Mouse (Mus musculus): ENCODE measurements at regions not wholly inside any gene's neighbourhood (a gene's known extent, or its start where the extent isn't known, plus 50 kb on each side); places are given as distances from the start of the nearest gene placed in this dataset.

GRCm38 (mm10) chr7:136531301-136531700 lies 363.1 kb upstream of the Mgmt start:
- Histone ChIP-seq H3K9me3 (replicated peaks; ENCODE audit: insufficient read depth, low read length) (no peaks in the 10 kb centered on the region), H3K9ac (ENCODE audit: control insufficient read depth, low read depth, low read length, poor library complexity, severe bottlenecking) (no peak overlapping the region), H3K36me3 (ENCODE audit: control insufficient read depth in 1 of 2, insufficient read depth in 2 of 2, low read length in 2 of 2) (no peaks in the 10 kb centered on the region), H3K4me3 (ENCODE audit: control insufficient read depth in 1 of 2, insufficient read depth in 1 of 2, low read depth in 2 of 2, low read length in 2 of 2) (no peak overlapping the region), H3K27ac (ENCODE audit: control insufficient read depth, low read depth, low read length) (no peak overlapping the region), H3K27me3 (ENCODE audit: control insufficient read depth in 1 of 2, insufficient read depth in 2 of 2, low read length in 2 of 2) (no peaks in the 10 kb centered on the region), H3K79me2 (ENCODE audit: control insufficient read depth, insufficient read depth, low read length, poor library complexity) (no peaks in the 10 kb centered on the region), H3K4me1 (ENCODE audit: control insufficient read depth in 1 of 2, insufficient read depth in 2 of 2, low read length in 2 of 2) (no peaks in the 10 kb centered on the region)
- no peak for DNase-seq (ENCODE audit: low read depth, low spot score)
- TF ChIP-seq RCOR1 (IDR thresholded peaks at IDR 0.05; ENCODE audit: low read depth, low read length) (no peak), SMC3 (IDR thresholded peaks at IDR 0.05; ENCODE audit: low read depth, low read length) (no peak), CTCF (IDR thresholded peaks at IDR 0.05 in 2 of 3, conservative IDR thresholded peaks at IDR 0.05 in 1 of 3; ENCODE audit: control insufficient read depth in 1 of 3, insufficient read depth in 1 of 3, low read depth in 2 of 3, low read length in 3 of 3, poor library complexity in 1 of 3, severe bottlenecking in 1 of 3) (no peak), ETS1 (IDR thresholded peaks at IDR 0.05; ENCODE audit: low read depth, low read length) (no peak), MXI1 (IDR thresholded peaks at IDR 0.05; ENCODE audit: low read depth, low read length) (no peak), MEF2A (IDR thresholded peaks at IDR 0.05; ENCODE audit: extremely low read depth, insufficient replicate concordance, low read depth, low read length, poor library complexity, severe bottlenecking) (no peak), ZC3H11A (IDR thresholded peaks at IDR 0.05; ENCODE audit: low read depth, low read length) (no peak), CHD1 (IDR thresholded peaks at IDR 0.05; ENCODE audit: low read depth, low read length) (no peak), EP300 (IDR thresholded peaks at IDR 0.05; ENCODE audit: low read depth in 1 of 2, low read length in 2 of 2) (no peak)

- Histone ChIP-seq H3K9ac (ENCODE audit: control insufficient read depth, low read depth, low read length, poor library complexity, severe bottlenecking) (no peak overlapping the region), H3K27ac (ENCODE audit: control insufficient read depth, low read depth, low read length) (no peak overlapping the region), H3K9me3 (replicated peaks; ENCODE audit: insufficient read depth, low read length) (no peaks in the 10 kb centered on the region), H3K79me2 (ENCODE audit: control insufficient read depth, insufficient read depth, low read length, poor library complexity) (no peaks in the 10 kb centered on the region), H3K36me3 (ENCODE audit: control insufficient read depth in 1 of 2, insufficient read depth in 2 of 2, low read length in 2 of 2) (no peaks in the 10 kb centered on the region), H3K4me3 (ENCODE audit: control insufficient read depth in 1 of 2, insufficient read depth in 1 of 2, low read depth in 2 of 2, low read length in 2 of 2) (no peak overlapping the region), H3K27me3 (ENCODE audit: control insufficient read depth in 1 of 2, insufficient read depth in 2 of 2, low read length in 2 of 2) (no peaks in the 10 kb centered on the region), H3K4me1 (ENCODE audit: control insufficient read depth in 1 of 2, insufficient read depth in 2 of 2, low read length in 2 of 2) (no peaks in the 10 kb centered on the region)
- no peak for DNase-seq (ENCODE audit: low read depth, low spot score)
- TF ChIP-seq MAZ (IDR thresholded peaks at IDR 0.05; ENCODE audit: low read depth, low read length), result no peak
- TF ChIP-seq GABPA (IDR thresholded peaks at IDR 0.05; ENCODE audit: low read depth, low read length), result no peak
- TF ChIP-seq JUND (IDR thresholded peaks at IDR 0.05; ENCODE audit: low read depth, low read length), result no peak
- TF ChIP-seq ZNF384 (IDR thresholded peaks at IDR 0.05; ENCODE audit: low read depth, low read length), result no peak
- TF ChIP-seq MYB (IDR thresholded peaks at IDR 0.05; ENCODE audit: low read depth, low read length), result no peak
- no peak for TF ChIP-seq MAFK (IDR thresholded peaks at IDR 0.05; ENCODE audit: borderline replicate concordance, low read depth, low read length)
- TF ChIP-seq MEF2A (IDR thresholded peaks at IDR 0.05; ENCODE audit: extremely low read depth, insufficient replicate concordance, low read depth, low read length, poor library complexity, severe bottlenecking), result no peak
- no peak for TF ChIP-seq MXI1 (IDR thresholded peaks at IDR 0.05; ENCODE audit: low read depth, low read length)
- no peak for TF ChIP-seq MYC (IDR thresholded peaks at IDR 0.05; ENCODE audit: low read depth, low read length)
- no peak for TF ChIP-seq POLR2AphosphoS2 (IDR thresholded peaks at IDR 0.05; ENCODE audit: low read length)
- TF ChIP-seq UBTF (IDR thresholded peaks at IDR 0.05; ENCODE audit: borderline replicate concordance, insufficient read depth, low read depth, low read length), result no peak
- TF ChIP-seq POLR2AphosphoS5 (IDR thresholded peaks at IDR 0.05; ENCODE audit: borderline replicate concordance, low read depth, low read length), result no peak
- no peak for TF ChIP-seq TBP (IDR thresholded peaks at IDR 0.05; ENCODE audit: low read depth, low read length)
Measured at GRCm38 (mm10) chr7:136541876-136542655, 352.3 kb upstream of the Mgmt start.

Data from MEL (cell line).